Mouse (Mus musculus): ENCODE measurements around the gene Dynll1. TPM values are rescaled to one million over a fixed set of nuclear protein-coding genes. Genes with fewer than 3 reads are reported as not detected.
A peak's percentile ranks its signal among the peaks of the same experiment; 100 is the strongest.

Dynll1 gene
- total RNA-seq (2017), result 110 to 176 TPM (median 141 TPM) in 3 replicates

- peak; percentile 96 for ATAC-seq (replicated peaks; ENCODE audit: insufficient number of reproducible peaks, low FRiP score, low TSS enrichment, poor library complexity, severe bottlenecking)
Observed at GRCm38 (mm10) chr5:115300792-115301614, at the start of gene Dynll1. TSS of gene Dynll1 (minus strand) at chr5:115300999.

- no peak for ATAC-seq (replicated peaks; ENCODE audit: insufficient number of reproducible peaks, low FRiP score, low TSS enrichment, poor library complexity, severe bottlenecking)
Observed at GRCm38 (mm10) chr5:115349225-115349555, 48.4 kb upstream of the Dynll1 start.

GRCm38 (mm10) chr5:115348546-115349224, 47.9 kb upstream of the Dynll1 start, which contains the start of gene Cox6a1:
TSS of gene Cox6a1 (minus strand) at chr5:115348981.
- ATAC-seq (replicated peaks; ENCODE audit: insufficient number of reproducible peaks, low FRiP score, low TSS enrichment, poor library complexity, severe bottlenecking), result peak; percentile 92

GRCm38 (mm10) chr5:115347564-115347963, 46.8 kb upstream of the Dynll1 start:
- ATAC-seq (replicated peaks; ENCODE audit: insufficient number of reproducible peaks, low FRiP score, low TSS enrichment, poor library complexity, severe bottlenecking), result peak; percentile 61

DNA sequence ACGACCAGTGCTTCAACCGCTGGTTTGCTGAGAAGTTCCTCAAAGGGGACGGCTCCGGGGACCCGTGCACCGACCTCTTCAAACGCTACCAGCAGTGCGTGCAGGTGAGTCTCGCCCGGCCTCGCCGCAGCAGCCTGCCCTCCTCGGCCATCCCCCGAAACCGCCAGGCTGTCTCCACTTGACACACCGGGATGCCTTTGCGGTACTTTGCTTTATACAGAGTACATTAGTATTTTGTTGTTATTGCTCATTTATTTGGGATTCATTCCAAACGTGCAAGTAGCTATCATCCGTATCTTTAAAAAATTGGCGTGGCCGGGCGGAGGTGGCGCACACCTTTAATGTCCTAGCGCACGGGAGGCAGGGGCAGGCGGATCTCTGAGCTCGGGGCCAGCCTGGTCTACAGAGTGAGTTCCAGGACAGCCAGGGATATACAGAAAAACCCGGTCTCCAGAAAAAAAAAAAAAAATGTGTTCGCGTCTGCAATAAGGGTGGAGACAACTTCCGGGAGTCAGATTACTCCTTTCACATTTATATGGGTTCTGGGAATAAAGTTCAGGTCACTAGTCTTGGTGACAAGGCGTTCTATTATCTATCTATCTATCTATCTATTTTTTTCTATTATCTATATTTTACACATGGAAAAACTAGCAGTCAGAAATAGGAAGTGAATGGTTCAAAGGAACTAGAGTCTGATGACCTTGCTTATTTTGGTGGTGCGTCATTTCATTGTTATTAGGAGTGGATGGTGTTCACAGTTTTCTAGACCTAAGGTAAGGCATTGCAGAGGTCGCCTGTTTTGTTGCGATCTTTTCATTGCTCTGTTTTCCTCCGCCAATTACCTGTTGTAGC, 40.7 kb upstream of the Dynll1 start:
- no peak for ATAC-seq (replicated peaks; ENCODE audit: insufficient number of reproducible peaks, low FRiP score, low TSS enrichment, poor library complexity, severe bottlenecking)

DNA sequence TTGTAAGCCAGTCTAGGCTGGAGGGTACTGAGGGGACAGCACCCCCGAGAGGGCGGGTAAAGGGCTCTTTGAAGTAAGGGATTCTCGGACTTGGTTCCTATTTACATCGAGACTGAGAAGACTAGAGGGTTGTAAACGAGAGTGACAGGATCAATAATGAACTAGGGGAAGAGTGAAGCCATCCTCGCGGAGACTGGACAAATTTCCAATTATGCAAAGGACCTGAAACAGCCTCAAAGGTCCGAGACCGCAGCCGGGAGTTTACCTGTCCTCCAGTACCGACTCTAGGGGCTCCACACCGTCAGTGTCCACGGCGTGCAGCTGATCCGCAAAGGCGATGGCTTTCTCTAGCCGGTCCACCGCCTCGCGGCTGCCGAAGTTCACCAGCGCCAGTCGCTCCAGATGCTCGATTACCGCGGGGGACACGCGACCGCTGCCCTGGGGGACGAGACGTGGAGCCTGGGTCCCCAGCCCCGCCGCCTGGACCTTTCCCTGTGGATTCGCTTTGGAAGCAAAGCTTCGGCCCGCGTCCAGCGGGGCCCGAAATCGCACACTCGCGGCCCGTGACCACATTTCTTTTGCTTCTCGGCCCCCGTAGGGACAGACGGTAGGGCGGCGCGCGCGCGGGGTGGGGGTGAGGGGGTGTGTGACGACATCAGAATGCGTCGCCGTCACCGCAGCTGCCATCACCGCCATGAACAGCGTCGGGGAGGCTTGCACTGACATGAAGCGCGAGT, 39.9 kb upstream of the Dynll1 start, which contains the start of the genes Gatc and Triap1:
Gatc (minus strand) TSS at position 602 of the 737 bp plus-strand sequence.
Triap1 (plus strand) TSS at position 649 of the 737 bp plus-strand sequence.
- ATAC-seq (replicated peaks; ENCODE audit: insufficient number of reproducible peaks, low FRiP score, low TSS enrichment, poor library complexity, severe bottlenecking), result peak; percentile 95

GRCm38 (mm10) chr5:115340007-115340406, 39.2 kb upstream of the Dynll1 start:
- ATAC-seq (replicated peaks; ENCODE audit: insufficient number of reproducible peaks, low FRiP score, low TSS enrichment, poor library complexity, severe bottlenecking), result no peak

GRCm38 (mm10) chr5:115333626-115334025, 32.8 kb upstream of the Dynll1 start:
- peak; percentile 71 for ATAC-seq (replicated peaks; ENCODE audit: insufficient number of reproducible peaks, low FRiP score, low TSS enrichment, poor library complexity, severe bottlenecking)

GRCm38 (mm10) chr5:115330955-115331354, 30.2 kb upstream of the Dynll1 start:
- no peak for ATAC-seq (replicated peaks; ENCODE audit: insufficient number of reproducible peaks, low FRiP score, low TSS enrichment, poor library complexity, severe bottlenecking)

GRCm38 (mm10) chr5:115327610-115328548, 27.1 kb upstream of the Dynll1 start:
- no peak for ATAC-seq (replicated peaks; ENCODE audit: insufficient number of reproducible peaks, low FRiP score, low TSS enrichment, poor library complexity, severe bottlenecking)

- peak; percentile 91 for ATAC-seq (replicated peaks; ENCODE audit: insufficient number of reproducible peaks, low FRiP score, low TSS enrichment, poor library complexity, severe bottlenecking)
Observed at GRCm38 (mm10) chr5:115326875-115327609, 26.2 kb upstream of the Dynll1 start, which contains the start of gene Srsf9. TSS of gene Srsf9 (plus strand) at chr5:115327177.

GRCm38 (mm10) chr5:115326256-115326831, 25.5 kb upstream of the Dynll1 start:
- 0 out of 2 replicates have a peak, but pooled peaks have one; percentile 24 for ATAC-seq (replicated peaks; ENCODE audit: insufficient number of reproducible peaks, low FRiP score, low TSS enrichment, poor library complexity, severe bottlenecking)

- ATAC-seq (replicated peaks; ENCODE audit: insufficient number of reproducible peaks, low FRiP score, low TSS enrichment, poor library complexity, severe bottlenecking), result peak; percentile 76
Observed at GRCm38 (mm10) chr5:115319004-115319940, 18.5 kb upstream of the Dynll1 start.

DNA sequence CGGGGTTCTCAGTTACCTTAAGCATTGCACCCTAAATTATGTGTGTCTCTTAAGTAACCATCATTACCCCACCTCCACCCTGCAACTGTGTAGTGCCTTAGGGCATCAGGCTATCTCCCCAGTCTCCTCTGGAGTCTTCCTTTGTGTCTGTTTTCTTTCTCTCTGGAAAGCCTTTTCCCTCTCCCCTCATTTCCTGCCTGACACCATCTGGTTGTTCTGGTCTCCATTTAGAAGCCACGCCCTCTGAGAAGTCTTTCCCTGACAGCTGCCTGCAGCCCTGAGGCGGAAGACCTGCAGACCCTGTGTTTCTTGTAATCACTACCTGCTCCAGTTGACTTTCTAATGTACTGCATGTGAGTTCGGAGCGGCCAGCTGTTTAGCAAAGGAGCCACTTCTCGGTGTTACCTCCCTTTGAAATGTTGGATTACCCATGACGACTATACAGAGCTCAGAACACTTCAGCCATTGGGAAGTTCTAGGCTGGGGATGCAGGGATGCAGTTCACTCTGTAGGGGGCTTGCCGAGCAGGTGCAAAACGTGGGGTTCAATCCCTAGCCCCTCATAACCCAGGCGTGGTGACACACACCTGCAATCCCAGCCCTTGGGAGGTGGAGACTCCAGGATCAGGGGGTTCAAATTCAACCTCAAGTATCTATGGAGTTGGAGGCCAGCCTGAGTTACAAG, 17.0 kb upstream of the Dynll1 start:
- no peak for ATAC-seq (replicated peaks; ENCODE audit: insufficient number of reproducible peaks, low FRiP score, low TSS enrichment, poor library complexity, severe bottlenecking)
